Mouse (Mus musculus): ENCODE data around the gene Dph1. TPM values are rescaled to one million over a fixed set of nuclear protein-coding genes. Genes with fewer than 3 reads are reported as not detected.

Gene Dph1
- polyA plus RNA-seq, 1 experiment from 2014 or later = 21.3 TPM

GRCm38 (mm10) chr11:75156416-75156815 lies 34.6 kb downstream of the Dph1 start:
- H3K36me3 ChIP-seq = peaks cover 35% of the 10 kb centered on the region
- H3K9me3 ChIP-seq = no peaks in the 10 kb centered on the region
- H3K27me3 ChIP-seq (replicated peaks) = no peaks in the 10 kb centered on the region
- H3K4me3 ChIP-seq = no peak overlapping the region
- H3K27ac ChIP-seq (replicated peaks) = peak overlapping the region; percentile 28
- no peak for ATAC-seq (ENCODE audit: extremely low read depth, insufficient number of reproducible peaks, low FRiP score, low TSS enrichment)
- H3K4me2 ChIP-seq = no peak overlapping the region
- 41% methylated on average over 5 of the region's 5 CpGs for WGBS
- peaks cover 44% of the 10 kb centered on the region for H3K4me1 ChIP-seq
- H3K9ac ChIP-seq = no peak overlapping the region

- no peak overlapping the region for H3K4me2 ChIP-seq
- no peak for ATAC-seq (ENCODE audit: extremely low read depth, insufficient number of reproducible peaks, low FRiP score, low TSS enrichment)
- WGBS = 51% methylated on average over 6 of the region's 6 CpGs
- no peak overlapping the region for H3K9ac ChIP-seq
- H3K9me3 ChIP-seq = no peaks in the 10 kb centered on the region
- H3K4me1 ChIP-seq = peaks cover 39% of the 10 kb centered on the region
- peak overlapping the region; percentile 28 for H3K27ac ChIP-seq (replicated peaks)
- peaks cover 33% of the 10 kb centered on the region for H3K36me3 ChIP-seq
- no peak overlapping the region for H3K4me3 ChIP-seq
- no peaks in the 10 kb centered on the region for H3K27me3 ChIP-seq (replicated peaks)
Observed at GRCm38 (mm10) chr11:75155985-75156384, 35.1 kb downstream of the Dph1 start.

GRCm38 (mm10) chr11:75154053-75154585 lies 36.9 kb downstream of the Dph1 start:
- H3K27me3 ChIP-seq (replicated peaks) = no peaks in the 10 kb centered on the region
- no peaks in the 10 kb centered on the region for H3K9me3 ChIP-seq
- peaks cover 34% of the 10 kb centered on the region for H3K36me3 ChIP-seq
- no peak overlapping the region for H3K4me3 ChIP-seq
- H3K9ac ChIP-seq = no peak overlapping the region
- H3K4me1 ChIP-seq = peaks cover 35% of the 10 kb centered on the region
- 67% methylated on average over 6 of the region's 6 CpGs for WGBS
- no peak for ATAC-seq (ENCODE audit: extremely low read depth, insufficient number of reproducible peaks, low FRiP score, low TSS enrichment)
- H3K27ac ChIP-seq (replicated peaks) = no peak overlapping the region
- H3K4me2 ChIP-seq = no peak overlapping the region

GRCm38 (mm10) chr11:75152603-75153557 lies 38.2 kb downstream of the Dph1 start:
- 0 out of 2 replicates have a peak overlapping the region, but pooled peaks have one; percentile 16 for H3K9ac ChIP-seq
- ATAC-seq (ENCODE audit: extremely low read depth, insufficient number of reproducible peaks, low FRiP score, low TSS enrichment) = no peak; the same call in 1 of the 2 replicates

GRCm38 (mm10) chr11:75150346-75150745 lies 40.7 kb downstream of the Dph1 start:
- no peak overlapping the region for H3K4me2 ChIP-seq
- peaks cover 31% of the 10 kb centered on the region for H3K36me3 ChIP-seq
- H3K4me1 ChIP-seq = peaks cover 44% of the 10 kb centered on the region
- 85% methylated on average over 1 of the region's 1 CpGs for WGBS
- no peak overlapping the region for H3K27ac ChIP-seq (replicated peaks)
- H3K9ac ChIP-seq = no peak overlapping the region
- H3K9me3 ChIP-seq = no peaks in the 10 kb centered on the region
- no peaks in the 10 kb centered on the region for H3K27me3 ChIP-seq (replicated peaks)
- no peak overlapping the region for H3K4me3 ChIP-seq
- ATAC-seq (ENCODE audit: extremely low read depth, insufficient number of reproducible peaks, low FRiP score, low TSS enrichment) = no peak

More at GRCm38 (mm10) chr11:75152603-75153557, 38.2 kb downstream of the Dph1 start:
- peak overlapping the region; percentile 80 for H3K27ac ChIP-seq (replicated peaks)
- H3K9me3 ChIP-seq = no peaks in the 10 kb centered on the region
- peaks cover 31% of the 10 kb centered on the region for H3K36me3 ChIP-seq
- WGBS = 54% methylated on average over 18 of the region's 18 CpGs
- H3K4me2 ChIP-seq = no peak overlapping the region
- no peaks in the 10 kb centered on the region for H3K27me3 ChIP-seq (replicated peaks)
- no peak overlapping the region for H3K4me3 ChIP-seq
- peaks cover 46% of the 10 kb centered on the region for H3K4me1 ChIP-seq

- WGBS = 82% methylated on average over 11 of the region's 11 CpGs
- Histone ChIP-seq H3K27ac (replicated peaks) (peak overlapping the region; percentile 88), H3K36me3 (peaks cover 49% of the 10 kb centered on the region), H3K9me3 (no peaks in the 10 kb centered on the region), H3K27me3 (replicated peaks) (no peaks in the 10 kb centered on the region), H3K9ac (peak overlapping the region; percentile 65), H3K4me3 (no peak overlapping the region), H3K4me1 (peaks cover 41% of the 10 kb centered on the region), H3K4me2 (no peak overlapping the region)
- ATAC-seq (ENCODE audit: extremely low read depth, insufficient number of reproducible peaks, low FRiP score, low TSS enrichment) = no peak
Observed at GRCm38 (mm10) chr11:75148332-75149035, 42.6 kb downstream of the Dph1 start.

- peak; percentile 61; the same call in 1 of the 2 replicates for ATAC-seq (ENCODE audit: extremely low read depth, insufficient number of reproducible peaks, low FRiP score, low TSS enrichment)
- H3K36me3 ChIP-seq = peaks cover 53% of the 10 kb centered on the region
Observed at GRCm38 (mm10) chr11:75147846-75148168, 43.2 kb downstream of the Dph1 start.

GRCm38 (mm10) chr11:75147106-75147845 lies 43.8 kb downstream of the Dph1 start:
- Histone ChIP-seq H3K4me2 (peak overlapping the region; percentile 18; the same call in 1 of the 2 replicates), H3K36me3 (peaks cover 57% of the 10 kb centered on the region), H3K4me1 (peaks cover 38% of the 10 kb centered on the region), H3K9ac (peak overlapping the region; percentile 65), H3K4me3 (no peak overlapping the region), H3K27me3 (replicated peaks) (no peaks in the 10 kb centered on the region), H3K27ac (replicated peaks) (peak overlapping the region; percentile 88), H3K9me3 (no peaks in the 10 kb centered on the region)
- 29% methylated on average over 11 of the region's 11 CpGs for WGBS
- ATAC-seq (ENCODE audit: extremely low read depth, insufficient number of reproducible peaks, low FRiP score, low TSS enrichment) = no peak

More at GRCm38 (mm10) chr11:75147846-75148168, 43.2 kb downstream of the Dph1 start:
- WGBS = 29% methylated on average over 3 of the region's 3 CpGs
- no peak overlapping the region for H3K4me2 ChIP-seq
- peak overlapping the region; percentile 88 for H3K27ac ChIP-seq (replicated peaks)
- peaks cover 39% of the 10 kb centered on the region for H3K4me1 ChIP-seq
- H3K4me3 ChIP-seq = no peak overlapping the region
- H3K27me3 ChIP-seq (replicated peaks) = no peaks in the 10 kb centered on the region
- no peaks in the 10 kb centered on the region for H3K9me3 ChIP-seq
- peak overlapping the region; percentile 65 for H3K9ac ChIP-seq

GRCm38 (mm10) chr11:75145841-75146240 lies 45.2 kb downstream of the Dph1 start:
- H3K9me3 ChIP-seq = no peaks in the 10 kb centered on the region
- H3K4me1 ChIP-seq = peaks cover 52% of the 10 kb centered on the region
- H3K27ac ChIP-seq (replicated peaks) = peak overlapping the region; percentile 39; the same call in 1 of the 2 replicates
- no peaks in the 10 kb centered on the region for H3K27me3 ChIP-seq (replicated peaks)
- H3K36me3 ChIP-seq = peaks cover 56% of the 10 kb centered on the region
- H3K9ac ChIP-seq = no peak overlapping the region
- H3K4me2 ChIP-seq = no peak overlapping the region
- H3K4me3 ChIP-seq = no peak overlapping the region
- 82% methylated on average over 2 of the region's 2 CpGs for WGBS
- ATAC-seq (ENCODE audit: extremely low read depth, insufficient number of reproducible peaks, low FRiP score, low TSS enrichment) = no peak

GRCm38 (mm10) chr11:75142749-75143148 lies 48.3 kb downstream of the Dph1 start:
- H3K9ac ChIP-seq = no peak overlapping the region
- H3K4me1 ChIP-seq = peaks cover 71% of the 10 kb centered on the region
- WGBS = 64% methylated on average over 4 of the region's 4 CpGs
- no peak overlapping the region for H3K4me2 ChIP-seq
- H3K27me3 ChIP-seq (replicated peaks) = no peaks in the 10 kb centered on the region
- peaks cover 35% of the 10 kb centered on the region for H3K36me3 ChIP-seq
- no peak for ATAC-seq (ENCODE audit: extremely low read depth, insufficient number of reproducible peaks, low FRiP score, low TSS enrichment)
- no peak overlapping the region for H3K27ac ChIP-seq (replicated peaks)
- H3K4me3 ChIP-seq = no peak overlapping the region
- no peaks in the 10 kb centered on the region for H3K9me3 ChIP-seq
